Mouse (Mus musculus) liver, embryonic 18 days (tissue): ENCODE results near the gene Prkcg. TPM values are rescaled to one million over a fixed set of nuclear protein-coding genes. Genes with fewer than 3 reads are reported as not detected.

Experiments
- polyA plus RNA-seq: library from polyadenylated mRNA; depleted of rRNA; stranded (reverse); fragments of >200 nt; gene quantifications from 2 replicates; pipeline ENCODE4 v1.2.3, GENCODE M21; 2012; rRNA removed

Gene Prkcg
- polyA plus RNA-seq, result 0.18 and 0.23 TPM in 2 replicates

DNA sequence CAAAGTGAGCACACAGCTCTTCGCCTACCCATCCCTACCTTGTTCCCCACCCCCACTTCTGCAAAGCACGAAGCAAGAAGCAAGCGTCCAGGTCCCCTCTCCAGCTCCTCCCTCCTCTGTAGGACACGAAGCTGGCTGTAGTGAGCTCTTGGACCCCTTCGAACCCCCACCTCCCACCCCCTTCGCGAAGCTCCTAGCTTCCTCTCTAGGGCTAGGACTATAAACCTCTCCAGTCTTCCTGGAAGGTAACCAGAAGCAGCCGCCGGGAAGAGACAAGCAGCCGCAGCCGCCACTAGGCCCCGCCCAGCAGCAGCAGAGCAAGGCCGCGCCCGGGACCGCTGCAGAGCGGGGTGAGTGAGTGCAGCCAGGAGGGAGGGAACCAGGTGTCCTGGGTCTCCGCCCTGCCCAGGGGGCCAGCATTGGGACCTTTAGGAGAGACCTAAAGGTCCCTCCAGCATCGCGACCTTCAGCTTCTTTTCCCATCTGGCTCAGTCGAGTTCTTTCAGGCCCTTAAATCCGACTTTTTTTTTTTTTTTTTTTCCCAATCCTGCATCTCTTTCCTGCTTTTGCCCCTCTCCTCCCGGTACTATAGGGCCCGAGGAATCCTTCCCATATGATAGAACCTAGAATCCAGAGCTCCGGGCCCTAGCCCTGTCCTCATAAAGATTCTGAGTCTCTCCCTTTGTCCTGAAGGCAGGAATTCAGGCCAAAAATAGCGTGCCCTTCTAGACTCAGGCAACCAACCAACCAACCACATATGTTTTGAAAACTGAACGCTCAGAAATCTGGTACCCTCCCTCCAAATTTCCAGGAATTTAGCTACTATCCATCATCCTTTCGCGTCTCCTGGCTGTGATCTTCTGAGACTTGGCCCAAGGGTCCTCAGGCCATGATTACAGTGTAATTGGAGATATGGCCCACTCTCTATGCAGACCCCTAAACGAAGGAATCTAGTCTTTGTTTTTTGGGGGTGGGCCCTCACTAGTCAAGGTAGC lies at the start of gene Prkcg, which contains the start of gene Myadm:
Prkcg (plus strand) TSS at position 204 of the 995 bp plus-strand sequence.
Myadm (plus strand) TSS at position 105 of the 995 bp plus-strand sequence.

GRCm38 (mm10) chr7:3332619-3333521 lies 43.9 kb downstream of the Prkcg start, which contains the start of gene Cacng7:
TSS of gene Cacng7 (plus strand) at chr7:3332955.

Other genes with a start within 250 kb of the Prkcg start
- gene AU018091, start 120.0 kb upstream of the Prkcg start, polyA plus RNA-seq, result not detected in 2 replicates
- 5.0 and 5.3 TPM in 2 replicates for gene Nlrp12, start 39.4 kb upstream of the Prkcg start, polyA plus RNA-seq
- 89.7 and 106 TPM in 2 replicates for gene Myadm, start 99 bp upstream of the Prkcg start, polyA plus RNA-seq
- gene Cacng7, start 43.8 kb downstream of the Prkcg start, polyA plus RNA-seq, result 0.64 and 0.65 TPM in 2 replicates
- not detected in 2 replicates for gene Cacng8, start 101.5 kb downstream of the Prkcg start, polyA plus RNA-seq
- 0.04 TPM in 1 of 2 replicates, not detected in the other for gene Cacng6, start 135.0 kb downstream of the Prkcg start, polyA plus RNA-seq
- gene Tarm1, start 213.4 kb downstream of the Prkcg start, polyA plus RNA-seq, result 0.73 and 0.77 TPM in 2 replicates